Mouse (Mus musculus) MEL (cell line): ENCODE results near the gene Agbl3.

ENCODE experiments used
- CHD2 ChIP-seq: IDR thresholded peaks from 2 replicates; pipeline ENCODE4 v1.6.1; 2011; ENCODE audit warnings: low read length, improper control_type of control experiment
- CTCF ChIP-seq, 3 experiments: IDR thresholded peaks in 2 of 3; conservative IDR thresholded peaks in 1 of 3; 2 replicates each; pipeline ENCODE4 v1.5.1; 2011 to 2012; ENCODE audit warnings: low read length in 3 of 3, low read depth in 2 of 3, mild to moderate bottlenecking in 2 of 3, improper control_type of control experiment in 1 of 3, inconsistent platforms in 1 of 3, mixed read lengths in 1 of 3, moderate library complexity in 1 of 3; ENCODE audit not compliant: control insufficient read depth in 1 of 3, insufficient read depth in 1 of 3, poor library complexity in 1 of 3, severe bottlenecking in 1 of 3
- GABPA ChIP-seq: IDR thresholded peaks from 2 replicates; pipeline ENCODE4 v1.6.1; 2012; ENCODE audit warnings: low read depth, mild to moderate bottlenecking, inconsistent platforms, low read length, improper control_type of control experiment, moderate library complexity
- HCFC1 ChIP-seq: IDR thresholded peaks from 2 replicates; pipeline ENCODE4 v1.6.1; 2012; ENCODE audit warnings: low read depth, mild to moderate bottlenecking, inconsistent platforms, low read length, improper control_type of control experiment, moderate library complexity
- POLR2A ChIP-seq, 2 experiments: IDR thresholded peaks; 2 replicates each; pipeline ENCODE4 v1.6.1; 2011 to 2012; ENCODE audit warnings: low read length in 2 of 2, mild to moderate bottlenecking in 2 of 2, control low read depth in 1 of 2, improper control_type of control experiment in 1 of 2, low read depth in 1 of 2, moderate library complexity in 1 of 2; ENCODE audit not compliant: control insufficient read depth in 1 of 2, insufficient read depth in 1 of 2, poor library complexity in 1 of 2
- SMC3 ChIP-seq: IDR thresholded peaks from 2 replicates; pipeline ENCODE4 v1.6.1; 2011; ENCODE audit warnings: low read depth, low read length, improper control_type of control experiment
- TBP ChIP-seq: IDR thresholded peaks from 2 replicates; pipeline ENCODE4 v1.8.0; 2011; ENCODE audit warnings: low read depth, low read length, improper control_type of control experiment
- UBTF ChIP-seq: IDR thresholded peaks from 2 replicates; pipeline ENCODE4 v1.6.1; 2012; ENCODE audit warnings: low read depth, mild to moderate bottlenecking, inconsistent platforms, low read length, improper control_type of control experiment, moderate library complexity, borderline replicate concordance; ENCODE audit not compliant: insufficient read depth
- USF1 ChIP-seq: IDR thresholded peaks from 2 replicates; pipeline ENCODE4 v1.6.1; 2014; ENCODE audit warnings: low read depth, mild to moderate bottlenecking, inconsistent platforms, low read length, improper control_type of control experiment, moderate library complexity
- USF2 ChIP-seq, 2 experiments: IDR thresholded peaks; 2 replicates each; pipeline ENCODE4 v1.6.1; 2011 to 2012; ENCODE audit warnings: improper control_type of control experiment in 2 of 2, low read length in 2 of 2, borderline replicate concordance in 1 of 2, inconsistent platforms in 1 of 2, low read depth in 1 of 2, mild to moderate bottlenecking in 1 of 2; ENCODE audit not compliant: insufficient read depth in 1 of 2

- TF ChIP-seq POLR2A (IDR thresholded peaks at IDR 0.05; ENCODE audit: control insufficient read depth in 1 of 2, insufficient read depth in 1 of 2, low read depth in 1 of 2, low read length in 2 of 2, poor library complexity in 1 of 2): no peak
- TF ChIP-seq USF1: no peak
- TF ChIP-seq HCFC1: no peak
- no peak for TF ChIP-seq UBTF
- no peak for TF ChIP-seq SMC3
- no peak for TF ChIP-seq GABPA
- TF ChIP-seq CTCF (IDR thresholded peaks at IDR 0.05 in 2 of 3, conservative IDR thresholded peaks at IDR 0.05 in 1 of 3; ENCODE audit: control insufficient read depth in 1 of 3, insufficient read depth in 1 of 3, low read depth in 2 of 3, low read length in 3 of 3, poor library complexity in 1 of 3, severe bottlenecking in 1 of 3): no peak
- no peak for TF ChIP-seq TBP
- TF ChIP-seq CHD2: no peak
- TF ChIP-seq USF2 (IDR thresholded peaks at IDR 0.05; ENCODE audit: borderline replicate concordance in 1 of 2, insufficient read depth in 1 of 2, low read depth in 1 of 2, low read length in 2 of 2): no peak
Observed at GRCm38 (mm10) chr6:34879101-34879740, 99.0 kb downstream of the Agbl3 start.
